Mouse (Mus musculus) adrenal gland, adult 18-20 months (tissue): ENCODE measurements around the gene Ryr2. TPM values are rescaled to one million over a fixed set of nuclear protein-coding genes. Genes with fewer than 3 reads are reported as not detected.

Experiments
- DNase-seq, 2 experiments: peaks; one replicate each; pipeline ENCODE4 v3.0.0; 2021 to 2022; ENCODE audit warnings: low spot score in 2 of 2
- total RNA-seq, 2 experiments: library from RNA; stranded (reverse); gene quantifications; 1 replicate in 1 of 2; 2 replicates in 1 of 2; pipeline ENCODE4 v1.2.3; 2021

Ryr2 gene
- total RNA-seq, 2 experiments from 2014 or later: 12.3 to 20.0 TPM

DNA sequence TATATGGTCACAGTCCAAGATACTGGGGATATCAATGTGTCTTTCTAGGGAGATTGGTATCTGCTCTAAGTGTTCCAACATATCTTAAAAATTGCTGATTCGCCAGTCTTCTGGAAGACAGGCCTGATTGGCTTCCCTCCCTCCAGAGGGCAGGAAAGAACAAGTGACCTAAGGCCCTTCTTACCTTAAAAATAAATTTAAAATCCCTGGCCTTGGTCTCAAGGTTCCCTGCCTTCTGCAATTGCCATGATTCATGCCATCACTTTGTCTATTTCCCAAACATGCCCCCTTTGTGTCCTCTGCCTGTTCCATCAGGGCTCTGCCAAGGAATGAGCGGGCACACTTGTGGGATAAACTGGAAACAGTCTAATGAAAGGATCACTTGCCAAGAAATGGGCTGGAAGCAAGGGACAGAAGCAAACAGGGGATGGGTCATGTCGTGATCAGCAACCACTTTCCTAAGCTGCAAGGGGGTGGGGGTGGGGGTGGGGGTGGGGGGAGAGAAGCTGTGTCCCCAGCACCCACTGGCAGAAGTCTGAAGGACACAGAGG lies 10.3 kb downstream of the Ryr2 start:
- no peak for DNase-seq

DNA sequence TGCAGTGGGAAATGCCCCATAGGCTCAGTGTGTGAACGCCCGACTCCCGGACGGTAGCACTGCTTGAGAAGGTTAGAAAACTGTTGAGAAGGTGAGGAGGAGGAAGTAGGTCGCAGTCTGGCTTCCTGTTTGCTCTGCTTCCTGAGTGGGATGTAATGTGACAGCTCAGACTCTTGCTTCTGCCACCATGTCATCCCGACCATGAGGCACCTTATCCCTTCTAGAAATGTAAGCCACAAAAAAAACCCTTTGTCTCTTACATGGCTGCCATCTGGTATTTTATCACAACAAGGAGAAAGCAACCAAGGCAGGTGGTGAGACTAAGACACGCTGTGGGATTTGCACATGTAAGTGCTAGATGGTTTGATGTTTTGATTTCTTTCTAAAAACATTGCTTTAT lies 12.2 kb downstream of the Ryr2 start:
- DNase-seq: no peak

GRCm38 (mm10) chr13:12093146-12093545 lies 13.6 kb downstream of the Ryr2 start:
- DNase-seq: no peak

DNA sequence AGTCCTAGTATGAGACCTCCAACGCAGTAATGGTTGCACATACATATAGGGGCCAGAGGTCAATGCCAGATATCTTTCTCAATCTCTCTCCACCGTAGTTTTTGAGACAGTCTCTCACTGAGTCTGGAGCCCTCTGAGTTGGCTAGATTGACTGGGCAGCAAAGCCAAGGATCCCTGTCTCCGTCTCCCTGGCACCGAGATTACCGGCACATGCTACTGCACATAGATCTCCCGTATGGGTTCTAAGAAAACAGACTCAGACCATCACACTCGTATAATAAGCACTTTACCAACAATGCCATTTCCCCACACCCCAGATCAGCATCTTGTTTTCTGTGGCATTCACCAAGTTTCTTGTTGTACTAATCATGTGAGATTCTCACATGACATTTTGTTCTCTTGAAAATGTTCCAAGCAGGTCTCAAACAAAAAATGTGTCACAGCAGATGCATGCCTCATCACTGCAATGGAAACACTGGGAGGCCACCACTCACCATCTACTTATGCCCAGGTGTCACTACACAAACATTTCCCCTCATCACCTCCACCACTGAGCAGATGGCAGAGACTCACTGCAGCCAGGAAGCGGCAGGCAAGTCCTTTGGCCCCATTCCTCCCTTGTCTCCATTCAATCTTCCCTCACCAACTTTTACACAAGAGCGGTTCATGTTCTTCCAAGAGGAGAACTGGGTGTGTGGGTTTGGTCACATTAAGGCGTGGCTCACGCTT lies 14.2 kb downstream of the Ryr2 start:
- no peak for DNase-seq

DNA sequence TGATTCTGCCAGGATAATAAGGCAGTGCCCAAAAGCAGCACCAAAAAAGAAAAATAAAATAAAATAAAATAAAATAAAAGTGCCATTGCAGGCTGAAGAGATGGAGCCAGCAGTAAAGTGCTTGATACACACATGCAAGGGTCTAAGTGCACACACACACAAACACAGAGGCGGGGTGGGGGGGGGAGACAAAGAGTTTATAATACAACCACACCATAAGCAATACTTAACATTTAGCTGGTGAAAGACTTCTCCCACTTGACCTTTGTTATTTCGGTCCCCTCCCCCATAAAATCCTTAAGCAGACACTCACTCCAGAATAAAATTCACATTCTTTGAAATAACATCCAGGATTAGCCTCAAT lies 22.7 kb downstream of the Ryr2 start:
- no peak for DNase-seq

GRCm38 (mm10) chr13:12083443-12084111 lies 23.2 kb downstream of the Ryr2 start:
- no peak for DNase-seq

DNA sequence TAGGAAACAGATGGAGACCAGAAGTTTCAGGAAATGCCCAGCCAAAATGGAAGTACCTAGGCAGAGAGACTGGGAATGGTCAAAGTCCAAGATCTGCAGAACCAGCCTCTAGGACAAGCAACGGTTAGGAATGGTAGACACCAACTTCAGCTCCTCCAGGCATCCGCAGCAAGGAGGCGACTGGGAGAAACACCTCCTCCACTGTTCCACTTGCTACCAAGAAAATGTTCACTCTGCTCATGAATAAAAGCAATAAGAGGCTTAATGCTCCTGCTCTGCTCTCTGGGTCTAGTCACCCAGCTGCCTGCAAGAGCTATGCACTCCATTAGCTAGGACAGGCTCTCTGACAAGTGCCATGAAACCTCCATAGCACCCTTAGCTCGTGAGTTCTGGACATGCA lies 26.2 kb downstream of the Ryr2 start:
- DNase-seq: no peak

DNA sequence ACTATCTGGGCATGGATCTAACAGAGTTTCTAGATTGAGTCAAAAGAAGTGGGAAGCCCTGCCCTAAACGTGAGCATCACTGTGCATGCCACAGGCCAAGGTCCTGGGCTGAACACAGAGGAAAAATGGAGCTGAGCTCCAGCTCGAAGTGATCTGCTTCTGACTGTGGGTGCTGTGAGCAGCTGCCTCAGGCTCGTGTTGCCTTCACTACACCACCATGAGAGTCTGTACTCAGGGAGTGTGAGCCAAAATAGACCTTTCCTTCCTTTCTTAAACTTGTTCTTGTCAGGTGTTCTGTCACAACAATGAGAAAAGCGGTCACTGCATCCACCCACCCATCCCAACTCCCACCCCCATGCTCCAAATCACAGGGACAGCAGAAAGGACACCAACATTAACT lies 27.2 kb downstream of the Ryr2 start:
- no peak for DNase-seq

DNA sequence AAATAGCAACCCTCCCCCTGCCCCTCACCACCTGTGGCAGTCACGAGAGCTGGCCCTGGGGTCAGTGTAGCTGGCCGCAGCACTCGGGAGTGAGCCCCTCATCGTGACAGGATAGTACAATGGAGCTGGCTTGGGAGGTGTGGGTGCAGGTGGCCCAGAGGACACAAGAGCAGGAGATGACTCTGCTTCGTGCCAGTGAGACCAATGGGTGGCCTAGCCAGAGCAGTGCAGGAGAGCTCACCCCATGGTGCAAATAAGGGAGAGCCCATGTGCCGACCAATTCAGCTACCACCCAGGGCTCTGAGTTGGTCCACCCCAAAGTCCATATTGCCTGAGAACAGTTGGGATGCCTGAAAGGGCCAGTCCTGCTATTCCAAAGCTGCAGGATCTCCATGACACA lies 31.8 kb downstream of the Ryr2 start:
- no peak for DNase-seq

- no peak for DNase-seq
Measured at GRCm38 (mm10) chr13:12072571-12072970, 34.2 kb downstream of the Ryr2 start.

GRCm38 (mm10) chr13:12072112-12072511 lies 34.6 kb downstream of the Ryr2 start:
- DNase-seq: no peak

GRCm38 (mm10) chr13:12070157-12071129 lies 36.3 kb downstream of the Ryr2 start:
- no peak for DNase-seq

DNA sequence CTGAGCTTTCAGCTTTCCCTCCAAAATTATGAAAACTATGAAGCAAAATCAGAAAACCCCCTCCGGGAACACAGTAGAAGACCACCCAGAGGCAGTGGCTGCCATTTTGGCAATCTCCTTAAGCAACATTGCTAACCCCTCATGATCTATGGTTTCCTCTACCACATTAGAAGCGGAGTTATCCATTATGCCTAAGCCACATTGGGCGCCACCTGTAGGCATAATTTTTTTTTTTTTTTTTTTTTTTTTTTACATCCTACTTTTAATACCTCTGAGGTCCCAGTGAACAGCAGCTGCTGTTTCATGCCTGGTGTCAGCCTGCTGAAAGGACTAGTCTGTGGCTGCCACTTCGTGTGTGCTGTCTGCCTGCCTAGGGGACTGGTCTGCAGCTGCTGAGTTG lies 42.2 kb downstream of the Ryr2 start:
- no peak for DNase-seq

DNA sequence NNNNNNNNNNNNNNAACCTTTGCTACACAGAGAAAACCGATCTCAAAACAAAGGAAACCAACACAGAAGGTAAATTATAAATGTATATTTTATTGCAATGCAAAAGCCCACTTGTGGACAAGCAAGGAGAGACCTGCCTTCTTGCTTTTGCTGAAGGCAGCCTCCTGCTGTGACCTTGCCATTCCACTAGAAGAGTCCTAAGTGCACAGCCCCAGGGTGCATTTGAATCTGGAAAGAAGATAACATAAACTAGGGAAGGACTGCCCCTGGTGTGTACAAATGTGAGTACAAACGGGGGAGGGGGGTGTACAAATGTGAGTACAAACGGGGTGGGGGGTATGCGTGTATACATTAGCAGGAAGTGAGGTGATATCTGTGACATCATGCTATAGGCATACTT lies 43.2 kb downstream of the Ryr2 start:
- no peak for DNase-seq

DNA sequence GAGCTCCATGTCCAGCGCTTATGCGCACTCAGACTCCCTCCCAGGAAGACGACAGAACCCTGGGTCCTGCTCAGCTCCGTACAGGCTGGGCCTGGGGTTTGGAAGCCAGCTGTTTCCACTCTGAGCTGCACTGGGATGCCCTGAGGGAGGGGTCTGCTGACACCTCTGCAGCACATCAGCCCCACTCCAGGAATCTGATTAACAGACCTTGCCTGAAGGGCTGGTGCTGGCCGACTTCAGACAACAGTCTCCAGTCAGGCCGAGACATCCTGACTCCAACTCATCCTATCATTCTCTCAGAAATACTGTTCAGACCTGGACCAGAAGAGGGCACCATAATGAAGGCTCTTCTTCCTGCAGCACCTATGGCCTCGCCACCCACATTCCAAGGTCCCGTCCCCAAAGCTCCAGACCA lies 49.4 kb downstream of the Ryr2 start:
- no peak for DNase-seq

DNA sequence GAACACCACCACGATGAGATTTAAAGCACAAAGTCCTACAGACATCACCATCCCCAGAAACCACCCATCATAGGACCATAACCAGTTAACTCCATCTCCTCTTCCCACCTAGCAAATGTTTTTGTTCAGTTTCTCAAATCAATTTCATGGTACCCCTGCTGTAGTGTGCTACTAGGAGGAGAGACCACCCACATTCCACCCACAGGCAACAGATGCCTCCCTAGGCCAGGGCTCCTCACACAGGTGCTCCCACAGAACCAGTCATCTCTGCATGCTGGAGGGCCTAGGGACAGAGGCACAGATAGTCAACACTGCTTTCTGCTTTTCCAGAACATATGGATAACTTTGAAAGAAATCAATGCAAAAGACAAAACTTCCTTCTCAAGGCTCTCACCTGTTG lies 50.8 kb downstream of the Ryr2 start:
- no peak for DNase-seq

- DNase-seq: no peak
Measured at GRCm38 (mm10) chr13:12053910-12054309, 52.8 kb downstream of the Ryr2 start.

GRCm38 (mm10) chr13:12050809-12051208 lies 55.9 kb downstream of the Ryr2 start:
- DNase-seq: no peak

DNA sequence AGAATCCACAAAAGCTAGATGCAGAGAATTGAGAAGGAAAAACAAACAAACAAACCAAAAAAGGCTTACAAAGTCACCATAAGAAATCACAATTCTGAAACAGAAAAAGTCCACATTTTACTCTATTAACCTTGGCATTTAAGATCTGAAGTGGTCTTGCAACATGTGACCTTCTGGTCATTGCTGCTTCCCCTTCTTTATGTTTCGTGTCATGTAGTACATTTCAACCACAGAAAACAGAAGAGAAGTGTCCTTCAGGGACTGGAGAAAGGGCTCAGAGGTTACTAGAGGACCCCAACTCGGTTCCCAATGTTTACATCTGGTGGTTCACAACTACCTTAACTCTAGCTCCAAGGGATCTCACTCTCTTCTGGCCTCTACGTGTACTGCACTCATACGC lies 59.7 kb downstream of the Ryr2 start:
- DNase-seq: no peak

DNA sequence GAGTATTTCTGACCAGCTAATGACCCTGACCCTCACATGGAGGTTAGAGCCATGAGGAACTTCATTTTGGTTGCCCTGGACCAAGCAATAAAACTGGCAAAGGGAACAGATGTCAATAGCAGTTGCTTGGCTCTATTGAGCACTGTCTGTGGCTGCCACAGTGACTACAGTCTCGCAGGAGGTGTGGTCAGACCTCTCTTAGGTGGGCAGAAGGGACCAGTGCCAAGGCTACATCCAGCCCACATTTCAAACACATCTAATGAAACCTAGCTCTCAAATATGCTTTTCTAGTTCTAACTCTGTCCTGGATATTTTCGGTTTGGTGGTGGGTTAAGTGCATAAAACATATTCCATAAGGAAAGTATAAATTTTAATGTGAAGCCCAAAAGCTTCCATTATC lies 62.0 kb downstream of the Ryr2 start:
- DNase-seq: no peak

DNA sequence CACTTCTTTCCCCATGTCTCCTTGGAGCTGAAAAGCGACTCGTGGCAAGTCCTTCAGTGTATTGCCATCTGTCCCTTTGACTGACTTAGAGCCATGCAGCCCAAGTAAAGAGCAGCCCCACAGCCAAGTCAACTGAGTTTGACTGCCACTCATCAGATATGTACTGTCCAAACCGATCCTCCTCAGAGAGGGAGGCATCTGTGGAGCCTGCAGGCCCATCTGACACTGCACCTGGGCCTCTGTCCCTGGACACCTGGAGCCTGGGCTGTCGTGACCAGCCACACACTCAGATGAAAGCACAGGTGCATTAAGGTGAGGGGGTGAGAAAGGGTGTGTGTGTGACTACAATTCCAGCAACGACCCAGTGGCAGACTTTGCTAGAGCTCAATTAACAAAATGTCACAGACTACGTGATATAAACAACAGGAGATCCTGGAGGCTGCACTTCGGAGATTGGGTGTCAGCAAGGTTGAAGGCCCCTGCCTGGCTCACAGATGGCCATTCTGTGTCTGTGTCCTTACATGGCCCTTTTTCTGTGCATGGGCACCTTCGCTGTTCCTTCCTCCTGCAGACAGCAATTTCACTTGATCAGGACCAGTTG lies 63.8 kb downstream of the Ryr2 start:
- DNase-seq: no peak
